Mouse (Mus musculus) cerebellum, adult 18-20 months (tissue): ENCODE data around the gene Gm6793.

Experiments used
- DNase-seq, 2 experiments: peaks; one replicate each; pipeline ENCODE4 v3.0.0; 2021

Gene Gm6793

DNA sequence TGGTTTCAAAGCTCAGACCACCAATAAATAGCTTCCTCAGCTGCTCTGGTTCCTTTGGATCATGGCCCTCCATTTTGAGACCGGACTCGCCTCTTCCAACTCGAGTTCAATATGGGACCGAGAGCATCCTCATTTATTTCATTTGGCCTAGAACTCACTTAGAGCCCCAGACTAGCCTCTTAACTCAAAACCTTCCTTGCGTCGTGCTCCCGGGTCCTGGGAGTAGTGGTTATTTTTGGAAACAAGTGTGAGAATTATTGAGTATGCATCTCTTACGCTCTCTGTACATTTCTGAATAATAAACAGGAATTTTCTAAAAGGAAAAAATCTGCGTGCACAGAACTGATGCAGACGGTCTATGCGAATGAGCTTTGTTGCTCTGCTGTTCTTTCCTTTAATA lies at the start of gene Gm6793:
TSS of gene Gm6793 (minus strand) at position 101 of the 400 bp plus-strand sequence.
- no peak for DNase-seq

DNA sequence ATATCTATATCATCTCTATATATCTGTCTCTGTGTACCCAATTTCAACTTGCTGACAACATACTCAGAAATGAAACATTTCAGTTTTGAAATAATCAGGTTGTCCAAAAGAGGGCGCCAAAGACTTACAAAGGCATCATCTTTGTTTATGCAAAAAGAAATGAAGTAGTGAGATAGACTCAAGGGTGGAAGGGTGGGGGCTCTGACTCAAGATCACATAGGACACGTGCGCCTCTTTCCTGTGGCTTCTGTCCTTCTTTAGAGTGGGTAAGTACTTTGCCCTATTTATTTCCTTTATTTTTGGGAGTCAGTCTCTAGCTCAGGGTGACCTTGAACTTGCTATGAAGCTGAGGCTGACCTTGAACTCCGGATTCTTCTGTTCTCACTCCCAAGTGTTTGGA lies 46.5 kb upstream of the Gm6793 start:
- DNase-seq, result peak; percentile 18 to 40

DNA sequence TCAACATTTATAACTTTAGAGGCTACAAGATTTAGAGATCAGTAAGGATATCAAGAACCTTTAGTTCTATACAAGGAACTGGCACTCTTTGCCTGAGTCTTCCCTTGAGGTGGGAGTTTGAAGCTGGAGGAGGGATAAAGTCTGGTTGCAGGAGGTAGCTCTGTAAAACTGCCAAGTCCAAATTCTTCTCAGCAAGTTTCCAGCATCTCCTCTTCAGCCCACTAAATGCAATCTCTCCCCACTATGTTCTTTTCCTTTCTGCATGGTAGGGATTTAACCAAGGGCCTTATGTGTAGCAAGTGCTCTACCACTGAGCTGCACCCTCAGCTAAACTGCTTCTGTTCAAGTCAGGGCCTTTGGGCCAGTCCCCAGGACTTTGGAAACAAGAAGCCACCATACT lies 39.6 kb upstream of the Gm6793 start:
- no peak for DNase-seq

DNA sequence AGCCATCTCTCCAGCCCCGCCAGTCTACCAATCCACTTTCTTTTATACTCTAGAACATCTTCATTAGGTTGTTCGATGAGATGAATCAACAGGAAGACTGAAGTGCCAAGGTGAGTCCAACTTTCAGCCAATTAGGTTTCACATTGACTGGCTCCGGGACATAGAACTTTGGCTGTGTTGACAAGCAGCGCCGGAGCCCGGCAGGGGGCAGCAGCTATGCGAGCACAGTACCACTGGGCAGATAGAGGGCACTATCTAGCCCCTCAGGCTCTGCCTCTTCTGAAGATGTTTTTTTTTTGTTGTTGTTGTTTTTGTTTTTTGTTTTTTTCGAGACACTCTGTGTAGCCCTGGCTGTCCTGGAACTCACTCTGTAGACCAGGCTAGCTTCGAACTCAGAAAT lies 36.7 kb upstream of the Gm6793 start:
- DNase-seq, result no peak

DNA sequence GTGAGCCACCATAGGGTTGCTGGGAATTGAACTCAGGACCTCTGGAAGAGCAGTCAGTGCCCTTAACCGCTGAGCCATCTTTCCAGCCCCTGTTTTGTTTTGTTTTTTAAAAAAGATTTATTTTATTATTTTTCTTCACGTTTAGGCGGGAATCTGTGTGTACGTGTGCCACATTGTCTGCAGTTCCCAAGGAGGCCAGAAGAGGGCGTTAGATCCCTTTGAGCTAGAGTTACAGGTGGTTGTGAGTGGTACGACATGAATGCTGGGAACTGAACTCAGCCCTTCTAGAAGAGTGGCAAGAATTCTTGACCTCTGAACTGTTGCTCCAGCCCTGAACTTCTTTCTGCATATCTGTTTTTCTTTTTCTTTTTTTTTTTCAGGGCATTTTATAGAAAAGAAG lies 35.1 kb upstream of the Gm6793 start:
- no peak for DNase-seq

DNA sequence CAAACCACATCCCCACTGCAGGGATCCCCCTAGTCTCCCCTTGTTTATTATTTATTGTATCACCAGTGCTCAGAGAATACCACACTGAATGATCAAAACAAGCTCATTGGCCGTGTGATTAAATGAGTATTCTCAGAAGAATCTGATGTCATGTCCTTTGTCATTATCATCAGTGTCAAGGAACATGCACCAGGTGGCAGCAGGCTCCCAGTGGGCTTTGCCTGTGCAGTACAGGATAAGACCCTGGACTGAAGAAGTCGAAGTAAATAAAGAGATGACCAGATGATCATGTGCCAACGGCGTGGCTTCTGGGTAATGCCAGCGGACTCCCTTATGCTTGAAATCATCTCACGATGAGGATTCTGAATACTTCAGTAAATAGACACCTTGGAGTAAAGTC lies 33.5 kb upstream of the Gm6793 start:
- DNase-seq, result no peak

DNA sequence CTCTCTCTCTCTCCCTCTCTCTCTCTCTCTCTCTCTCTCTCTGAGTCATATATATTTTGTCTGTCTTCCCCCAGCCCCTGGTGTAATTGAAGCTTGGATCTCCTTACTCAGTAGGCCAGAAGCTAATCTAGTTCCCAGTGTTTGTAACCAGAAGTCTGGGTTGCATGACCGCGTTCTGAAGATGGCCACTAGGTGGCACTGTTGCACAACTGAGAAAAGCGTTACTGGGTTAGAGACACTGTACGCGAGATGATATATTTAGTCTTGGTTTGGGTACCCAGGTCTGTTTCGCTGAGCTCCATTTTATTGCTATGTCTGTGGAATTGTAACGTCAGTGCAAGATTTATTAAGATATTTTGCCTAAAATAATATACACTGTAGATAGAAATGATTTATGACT lies 31.1 kb upstream of the Gm6793 start:
- DNase-seq, result peak; percentile 77 to 86

DNA sequence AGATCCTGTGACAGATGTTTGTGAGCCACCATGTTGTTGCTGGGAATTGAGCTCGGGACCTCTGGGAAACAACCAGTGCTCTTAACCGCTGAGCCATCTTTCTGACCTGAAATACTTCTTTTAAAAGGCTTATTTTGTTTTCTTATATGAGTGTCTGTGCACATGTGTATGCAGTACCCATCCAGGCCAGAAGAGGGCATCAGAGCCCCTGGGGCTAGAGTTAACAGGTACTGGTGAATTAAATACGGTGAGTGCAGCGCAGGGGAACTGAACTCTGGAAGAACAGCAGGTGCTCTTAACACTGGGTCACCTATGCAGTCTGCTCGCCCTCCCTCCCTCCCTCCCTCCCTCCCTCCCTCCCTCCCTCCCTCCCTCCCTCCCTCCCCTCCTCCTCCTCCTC lies 30.3 kb upstream of the Gm6793 start:
- DNase-seq, result peak in 1 of 2 experiments; percentile 12

DNA sequence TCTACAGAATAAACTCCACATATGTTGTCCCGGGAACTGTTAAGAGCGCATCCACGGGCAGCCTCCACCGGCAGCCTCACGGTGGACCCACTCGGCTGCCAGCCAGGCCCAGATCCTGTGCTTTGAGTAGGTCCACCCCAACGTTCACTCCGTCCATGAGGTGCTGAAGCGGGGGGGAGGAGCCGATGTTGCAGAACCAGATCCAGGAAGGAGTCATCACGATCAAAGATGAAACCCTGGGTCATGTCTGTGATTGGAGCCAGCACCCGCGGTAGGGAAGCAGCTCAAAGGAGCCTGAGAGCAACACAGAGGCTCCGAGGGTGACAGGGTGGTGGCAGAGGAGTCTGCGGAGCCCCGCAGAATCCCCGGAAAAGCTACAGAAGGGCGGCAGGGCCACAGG lies 22.7 kb upstream of the Gm6793 start:
- DNase-seq, result no peak

DNA sequence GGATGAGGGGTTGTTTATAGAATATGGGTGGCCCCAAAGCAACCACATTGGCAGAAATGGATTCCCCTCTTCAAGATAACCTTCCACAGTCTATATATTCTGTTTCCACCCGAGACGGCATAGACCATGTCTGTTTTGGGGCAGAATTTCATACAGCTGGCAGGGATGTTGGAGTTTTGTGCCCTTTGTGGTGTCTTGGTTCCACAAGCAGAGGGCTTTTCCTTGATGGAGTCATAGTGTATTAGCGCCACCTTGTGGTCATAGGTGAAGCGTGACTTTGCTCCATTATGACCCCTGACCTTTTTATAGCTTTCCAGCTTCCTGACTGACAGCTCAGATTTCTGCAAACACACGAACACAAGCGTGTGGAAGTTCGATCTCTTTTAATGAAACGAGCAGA lies 19.8 kb upstream of the Gm6793 start:
- peak; percentile 15 to 34 for DNase-seq

DNA sequence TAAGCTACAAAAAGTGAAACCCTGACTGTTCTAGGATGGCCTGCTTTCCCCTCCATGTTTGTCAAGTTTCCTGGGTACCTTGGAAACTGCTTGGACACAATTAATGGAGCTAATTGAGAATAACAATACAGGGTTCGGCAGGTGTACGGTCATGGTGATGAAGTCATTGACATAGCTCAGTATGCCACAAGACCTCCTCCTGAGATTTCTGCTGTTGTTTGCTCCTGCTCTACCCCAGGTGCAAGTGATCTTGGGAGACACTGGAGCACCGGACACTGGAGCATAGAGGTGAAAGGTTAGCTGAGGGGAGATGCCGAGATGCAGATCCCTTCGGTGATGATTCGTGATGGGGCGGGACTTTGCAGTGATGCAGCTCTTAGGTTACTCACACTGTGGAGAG lies 18.2 kb upstream of the Gm6793 start:
- no peak for DNase-seq

DNA sequence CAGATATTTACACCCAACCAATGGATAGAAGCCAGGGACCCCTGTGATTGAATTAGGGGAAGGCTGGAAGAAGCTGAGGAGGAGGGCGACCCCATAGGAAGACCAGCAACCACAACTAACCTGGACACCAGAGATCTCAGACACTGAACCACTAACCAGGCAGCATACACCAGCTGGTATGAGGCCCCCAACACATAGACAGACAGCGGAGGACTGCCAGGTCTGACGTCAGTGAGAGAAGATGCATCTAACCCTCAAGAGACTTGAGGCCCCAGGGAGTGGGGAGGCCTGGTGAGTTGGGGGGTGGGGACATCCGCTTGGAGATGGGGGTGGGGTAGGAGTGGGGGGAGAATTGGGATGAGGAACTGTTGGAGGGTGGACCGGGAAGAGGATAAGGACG lies 15.8 kb upstream of the Gm6793 start:
- no peak for DNase-seq

DNA sequence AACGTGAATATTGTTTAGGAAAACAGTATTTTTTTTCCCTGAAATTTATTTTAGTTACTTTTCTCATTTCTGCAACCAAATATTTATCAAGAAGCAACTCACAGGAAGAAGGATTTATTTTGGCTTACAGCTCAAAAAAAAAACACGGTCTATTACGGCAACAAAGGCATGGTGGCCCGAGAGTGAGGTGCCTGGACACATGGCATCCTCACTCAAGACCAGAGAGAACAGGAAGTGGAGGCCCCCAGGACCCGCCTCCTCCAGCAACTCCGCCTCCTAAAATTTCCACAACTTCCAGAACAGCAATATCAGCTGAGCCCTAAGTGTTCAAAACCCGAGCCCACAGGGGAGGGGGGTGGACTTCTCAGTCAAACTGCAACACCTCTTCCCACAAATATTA lies 14.6 kb upstream of the Gm6793 start:
- DNase-seq, result no peak

DNA sequence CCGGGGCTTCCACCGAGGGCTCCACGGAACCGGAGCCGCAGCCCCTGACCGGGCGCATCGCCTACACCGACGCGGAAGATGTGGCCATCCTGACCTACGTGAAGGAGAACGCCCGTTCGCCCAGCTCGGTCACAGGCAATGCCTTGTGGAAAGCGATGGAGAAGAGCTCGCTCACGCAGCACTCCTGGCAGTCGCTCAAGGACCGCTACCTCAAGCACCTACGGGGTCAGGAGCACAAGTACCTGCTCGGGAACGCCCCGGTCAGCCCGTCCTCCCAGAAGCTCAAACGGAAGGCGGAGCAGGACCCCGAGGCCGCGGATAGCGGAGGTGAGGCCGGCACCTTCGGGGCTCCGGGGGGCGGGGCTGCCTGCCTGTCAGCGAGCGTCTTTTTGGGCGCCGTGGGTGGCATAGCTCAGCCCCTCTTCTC lies 3.0 kb downstream of the Gm6793 start:
- DNase-seq, result peak in 1 of 2 experiments; percentile 45

DNA sequence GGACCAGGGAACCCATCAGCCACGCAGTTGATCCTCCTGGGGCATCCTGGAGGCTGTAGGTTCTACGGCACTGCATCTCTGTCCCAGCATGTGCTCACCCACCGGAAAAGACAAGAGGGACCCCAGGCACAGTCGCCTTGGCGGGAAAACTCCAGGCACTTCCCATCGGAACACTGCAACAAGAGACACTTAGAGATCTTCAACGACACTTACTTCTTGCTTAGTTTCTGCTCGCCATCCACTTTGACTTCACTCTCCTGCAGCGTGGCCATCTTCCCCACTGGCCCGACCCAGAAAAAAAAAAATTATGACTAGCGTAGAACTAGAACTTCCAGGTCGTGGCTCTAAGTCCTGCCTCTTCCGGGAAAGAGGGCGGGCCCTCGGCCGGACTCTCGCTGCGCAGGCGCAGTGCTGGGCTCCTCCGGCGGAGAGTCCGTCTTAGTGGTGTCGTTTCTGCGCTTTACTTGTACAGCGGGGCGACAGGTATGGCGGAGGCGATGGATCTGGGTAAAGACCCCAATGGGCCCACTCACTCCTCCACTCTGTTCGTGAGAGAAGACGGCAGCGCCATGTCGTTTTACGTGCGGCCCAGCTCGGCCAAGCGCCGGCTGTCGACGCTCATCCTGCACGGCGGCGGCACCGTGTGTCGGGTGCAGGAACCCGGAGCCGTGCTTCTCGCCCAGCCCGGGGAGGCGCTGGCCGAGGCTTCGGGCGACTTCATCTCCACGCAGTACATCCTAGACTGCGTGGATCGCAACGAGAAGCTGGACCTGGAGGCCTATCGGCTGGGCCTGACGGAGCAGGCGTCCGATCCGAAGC lies 3.6 kb downstream of the Gm6793 start, which contains the start of the genes Kars and Terf2ip:
TSS of gene Kars (minus strand) at position 327 of the 819 bp plus-strand sequence.
TSS of gene Terf2ip (plus strand) at position 402 of the 819 bp plus-strand sequence.
- DNase-seq, result peak; percentile 94

DNA sequence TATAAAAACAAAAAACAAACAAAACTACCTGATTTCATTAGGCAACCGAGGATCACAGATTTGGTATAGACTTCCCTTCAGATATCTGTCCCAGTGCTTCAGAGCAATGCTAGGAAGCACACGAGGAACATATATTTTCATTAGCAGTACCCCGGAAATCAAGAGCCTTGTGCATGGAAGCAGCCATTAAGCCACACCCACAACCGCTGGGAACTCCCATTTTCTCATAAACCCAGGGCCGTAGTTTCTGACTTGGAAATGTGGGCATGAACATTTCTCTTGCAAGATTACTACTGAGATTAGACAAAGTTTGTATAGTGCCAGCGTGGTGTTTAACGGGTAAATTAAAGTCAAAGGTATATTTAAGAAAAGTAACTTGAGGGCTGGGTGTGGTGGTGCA lies 5.3 kb downstream of the Gm6793 start:
- DNase-seq, result no peak

DNA sequence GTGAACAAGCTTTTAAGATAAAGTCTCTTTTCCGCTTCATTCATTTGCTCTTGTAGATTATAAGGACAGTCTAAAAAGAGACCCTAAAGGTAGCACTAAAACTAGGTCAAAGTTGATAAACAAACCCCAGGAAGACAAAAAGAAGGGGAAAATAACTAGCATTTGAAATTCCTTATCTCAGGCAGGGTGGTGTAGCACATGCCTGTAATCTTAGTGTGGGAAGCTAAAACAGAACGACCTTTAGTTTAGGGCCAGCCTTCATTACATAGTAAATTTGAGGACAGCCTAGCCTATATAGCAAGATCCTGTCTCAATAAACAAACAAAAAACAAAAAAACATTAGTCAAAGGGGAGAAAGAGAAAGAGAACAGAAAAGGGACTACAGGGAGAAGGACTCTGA lies 7.2 kb downstream of the Gm6793 start:
- DNase-seq, result no peak

DNA sequence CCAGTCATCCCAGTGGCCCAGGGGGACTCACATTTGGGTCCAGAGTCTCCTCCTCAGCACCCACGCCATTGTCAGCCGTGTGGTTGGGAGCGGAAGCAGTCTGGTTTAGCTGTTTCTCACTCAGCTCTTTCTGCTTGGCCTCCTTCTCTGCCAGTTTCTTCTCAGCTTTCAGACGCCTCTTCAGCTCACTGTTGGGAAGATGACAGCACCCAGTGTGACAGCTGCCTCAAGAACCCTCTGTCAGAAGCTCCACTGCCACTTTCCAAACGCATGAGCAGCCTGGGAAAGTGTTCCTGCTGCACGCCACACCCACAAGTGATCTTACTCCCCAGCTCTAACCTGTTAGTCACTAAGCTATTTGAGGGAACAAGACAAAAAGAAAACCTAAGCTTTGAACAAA lies 9.2 kb downstream of the Gm6793 start:
- DNase-seq, result no peak

DNA sequence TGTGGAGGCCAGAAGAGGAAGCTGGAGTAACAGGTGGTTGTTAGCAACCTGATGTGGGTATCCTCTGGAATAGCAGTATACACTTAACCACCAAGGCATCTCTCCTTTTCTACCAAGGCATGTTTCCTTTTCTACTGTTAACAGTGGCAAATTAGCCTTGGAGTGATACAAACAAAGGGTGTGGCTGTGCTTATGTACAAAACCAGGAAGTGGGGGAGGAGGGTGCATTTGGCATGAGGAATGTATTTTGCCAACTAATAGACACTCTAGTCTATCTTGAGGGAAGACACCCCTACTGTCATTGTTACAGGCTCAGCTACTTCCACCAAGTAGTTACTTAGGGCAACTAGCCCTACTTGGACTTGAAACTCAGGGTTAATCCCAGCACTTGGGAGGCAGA lies 10.1 kb downstream of the Gm6793 start:
- no peak for DNase-seq

DNA sequence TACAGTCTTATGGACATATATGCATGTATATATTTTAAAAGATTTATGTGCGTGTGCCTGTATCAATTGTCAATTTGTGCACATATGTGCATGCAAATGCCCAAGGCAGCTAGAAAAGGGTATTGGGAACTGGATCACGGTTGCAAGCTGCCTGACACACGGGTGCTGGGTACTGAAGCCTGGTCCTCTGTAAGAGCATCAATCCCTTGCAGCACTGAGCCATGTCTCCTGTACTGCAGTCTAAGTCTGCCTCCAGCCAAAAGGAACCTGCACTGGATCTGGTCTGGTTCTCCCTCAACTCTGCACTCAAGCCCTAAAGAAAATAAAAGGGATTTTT lies 22.2 kb downstream of the Gm6793 start:
- no peak for DNase-seq

DNA sequence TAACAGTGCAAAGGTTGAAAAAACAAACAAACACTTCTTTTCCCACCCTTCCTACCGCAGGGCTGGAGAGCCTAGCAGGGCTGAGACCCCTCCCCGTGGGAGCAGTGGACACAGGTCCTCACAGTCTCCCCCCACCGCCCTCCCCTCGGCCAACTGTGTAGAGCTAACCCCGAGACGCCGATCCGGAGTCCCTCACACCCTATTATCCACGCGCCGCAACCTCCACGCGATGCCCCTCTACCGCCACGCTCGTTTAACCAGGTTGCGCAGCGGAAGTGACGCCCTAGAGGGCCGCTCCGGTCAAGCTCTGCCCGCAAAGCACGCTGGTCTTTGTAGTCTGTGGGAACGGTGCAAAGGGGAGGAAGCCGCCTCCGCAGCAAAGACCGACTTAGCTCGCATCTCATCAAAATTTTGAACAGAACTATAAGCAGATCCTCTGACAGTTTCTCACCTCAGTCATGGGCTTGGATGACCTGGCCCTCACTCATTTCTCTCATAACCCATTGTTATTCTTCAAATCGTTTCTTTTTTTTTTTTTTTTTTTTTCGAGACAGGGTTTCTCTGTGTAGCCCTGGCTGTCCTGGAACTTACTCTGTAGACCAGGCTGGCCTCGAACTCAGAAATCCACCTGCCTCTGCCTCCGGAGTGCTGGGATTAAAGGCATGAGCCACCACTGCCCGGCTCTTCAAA lies 22.7 kb downstream of the Gm6793 start, which contains the start of gene Adat1:
TSS of gene Adat1 (minus strand) at position 290 of the 690 bp plus-strand sequence.
- peak; percentile 88 to 96 for DNase-seq

DNA sequence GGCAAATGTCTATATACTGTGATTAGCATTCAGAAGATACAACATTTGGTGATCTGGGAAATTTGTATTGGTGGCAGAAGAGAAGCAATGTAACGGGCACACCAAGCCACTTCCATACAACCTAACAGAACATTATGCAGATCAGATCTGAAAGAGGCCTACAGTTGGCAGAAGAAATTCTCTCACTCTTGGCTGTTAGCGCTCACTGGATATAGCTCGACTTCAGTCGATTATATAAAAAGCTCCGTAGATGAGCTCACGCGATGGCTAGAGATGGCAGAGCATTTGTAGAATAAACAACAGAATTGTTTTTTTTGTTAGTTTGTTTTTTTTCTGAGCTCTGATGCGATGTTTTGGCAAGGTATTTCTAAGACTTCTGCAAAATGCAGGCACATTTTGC lies 23.6 kb downstream of the Gm6793 start:
- DNase-seq, result no peak

DNA sequence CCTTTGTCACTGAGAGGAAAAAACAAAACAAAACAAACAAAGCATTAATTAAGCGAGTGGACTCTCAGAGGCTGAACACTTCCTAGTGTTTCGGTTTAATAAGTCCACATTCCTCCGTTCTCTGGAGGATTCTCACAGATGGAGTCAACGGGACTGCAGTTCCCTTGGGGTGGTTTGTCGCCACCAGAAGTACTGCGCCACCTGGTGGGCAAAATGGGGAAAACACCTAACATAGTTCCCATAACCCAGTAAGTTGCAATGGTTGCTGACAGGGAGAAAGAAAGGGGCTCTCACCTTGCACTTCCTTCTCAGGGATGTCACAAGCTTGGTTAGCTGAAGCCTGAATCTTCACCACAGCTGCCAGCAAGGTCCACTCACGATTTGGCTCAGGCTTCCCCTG lies 24.9 kb downstream of the Gm6793 start:
- peak; percentile 76 to 86 for DNase-seq

DNA sequence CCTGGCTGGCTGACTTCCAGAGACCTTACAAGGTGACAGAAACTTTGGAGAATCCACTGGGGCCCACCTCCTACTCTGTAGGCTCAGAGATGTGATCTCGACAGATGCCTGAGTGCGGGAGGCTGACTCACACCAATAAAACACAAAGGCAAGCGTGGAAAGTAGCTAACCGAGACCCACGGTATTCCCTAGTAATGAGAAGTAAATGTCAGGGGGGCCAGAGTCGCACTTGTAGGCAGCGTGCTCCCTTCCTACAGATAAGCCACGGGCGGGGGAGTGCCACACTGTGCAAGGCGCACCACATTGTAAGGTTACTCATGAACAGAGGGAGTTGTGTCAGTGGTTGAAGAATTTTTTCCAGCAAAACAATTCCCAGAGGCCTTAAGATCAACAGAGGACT lies 30.3 kb downstream of the Gm6793 start:
- no peak for DNase-seq
